8 mouse cellular contexts compared by ENCODE assay signal in the genomic region with DNA sequence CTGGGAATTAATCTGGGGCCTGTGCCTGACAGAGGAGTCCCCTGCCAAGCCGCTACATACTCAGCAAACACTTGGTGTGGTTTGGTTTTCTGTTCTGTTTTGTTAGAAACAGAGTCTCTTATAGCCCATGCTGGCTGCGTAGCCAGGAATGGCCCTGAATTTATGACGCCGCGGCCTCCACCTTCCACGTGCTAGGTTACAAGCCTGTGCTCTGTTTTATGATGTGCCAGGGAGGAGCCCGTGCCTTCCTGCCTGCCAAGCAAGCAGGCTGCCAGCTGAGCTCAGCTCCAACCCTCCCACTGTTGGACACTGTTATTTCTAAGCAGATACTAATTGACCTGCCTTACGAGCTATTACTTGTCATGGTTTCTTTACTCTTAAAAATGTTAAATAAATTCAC.
DNase-seq lines count a peak whose midpoint lies in the region; ATAC-seq lines count a peak whose summit lies in the region.

No protein-coding gene starts in this region.

- H3K4me3 ChIP-seq in forebrain, embryonic 14.5 days (ENCODE audit: low read depth, low read length) = no peak overlapping the region
- no peak overlapping the region for H3K4me3 ChIP-seq in forebrain, embryonic 12.5 days (replicated peaks)
- H3K4me3 ChIP-seq in limb, embryonic 13.5 days = no peak overlapping the region

- no peaks in the 10 kb centered on the region for H3K9me3 ChIP-seq in forebrain, embryonic 14.5 days (replicated peaks; ENCODE audit: control insufficient read depth, low read length)
- H3K9me3 ChIP-seq in forebrain, embryonic 12.5 days = no peaks in the 10 kb centered on the region
- H3K9me3 ChIP-seq in limb, embryonic 13.5 days = no peaks in the 10 kb centered on the region

- no peak for ATAC-seq in forebrain, embryonic 14.5 days
- no peak for ATAC-seq in forebrain, embryonic 12.5 days (ENCODE audit: low FRiP score)
- peak; percentile 83 for ATAC-seq in limb, embryonic 13.5 days (ENCODE audit: low FRiP score, low read depth)

- H3K27ac ChIP-seq in forebrain, embryonic 14.5 days (ENCODE audit: low read depth, low read length) = no peak overlapping the region
- H3K27ac ChIP-seq in forebrain, embryonic 12.5 days = no peak overlapping the region
- H3K27ac ChIP-seq in limb, embryonic 13.5 days = peak overlapping the region; percentile 48; the same call in 1 of the 2 replicates

- H3K4me1 ChIP-seq in forebrain, embryonic 14.5 days (ENCODE audit: control insufficient read depth, insufficient read depth, low read length) = no peaks in the 10 kb centered on the region
- H3K4me1 ChIP-seq in forebrain, embryonic 12.5 days = no peaks in the 10 kb centered on the region
- peaks cover 11% of the 10 kb centered on the region for H3K4me1 ChIP-seq in limb, embryonic 13.5 days

- 88% methylated on average over 8 of the region's 8 CpGs for WGBS in forebrain, embryonic 14.5 days
- 95% methylated on average over 8 of the region's 8 CpGs for WGBS in forebrain, embryonic 12.5 days
- WGBS in limb, embryonic 13.5 days = 37% methylated on average over 8 of the region's 8 CpGs

- no peak overlapping the region for H3K9ac ChIP-seq in forebrain, embryonic 14.5 days (ENCODE audit: low read length)
- H3K9ac ChIP-seq in forebrain, embryonic 12.5 days = no peak overlapping the region
- H3K9ac ChIP-seq in limb, embryonic 13.5 days = no peak overlapping the region

- H3K27me3 ChIP-seq in forebrain, embryonic 14.5 days (replicated peaks; ENCODE audit: control insufficient read depth, insufficient read depth, low read length) = no peaks in the 10 kb centered on the region
- no peaks in the 10 kb centered on the region for H3K27me3 ChIP-seq in forebrain, embryonic 12.5 days
- no peaks in the 10 kb centered on the region for H3K27me3 ChIP-seq in limb, embryonic 13.5 days

- 0 out of 2 replicates have a peak, but pooled peaks cover 2% of the 10 kb centered on the region for H3K36me3 ChIP-seq in forebrain, embryonic 14.5 days (ENCODE audit: control insufficient read depth, insufficient read depth, low read length)
- H3K36me3 ChIP-seq in forebrain, embryonic 12.5 days (replicated peaks) = no peaks in the 10 kb centered on the region; the same call in 1 of the 2 replicates
- peaks cover 12% of the 10 kb centered on the region; the same call in 1 of the 2 replicates for H3K36me3 ChIP-seq in limb, embryonic 13.5 days

- DNase-seq in forebrain, embryonic 14.5 days (ENCODE audit: low spot score) = peak; percentile 24
- DNase-seq in lung, postnatal 25 days (ENCODE audit: low spot score) = peak; percentile 7
- no peak for DNase-seq in lung, postnatal 14 days
- peak; percentile 43 for DNase-seq in gastrocnemius, postnatal 10 days
- DNase-seq in T-cell, adult 2 months (ENCODE audit: low spot score) = no peak
- no peak for DNase-seq in layer of hippocampus, adult 8-10 months (ENCODE audit: low spot score in 2 of 2)

- H3K4me2 ChIP-seq in forebrain, embryonic 14.5 days (ENCODE audit: low read length) = no peak overlapping the region
- no peak overlapping the region for H3K4me2 ChIP-seq in forebrain, embryonic 12.5 days
- H3K4me2 ChIP-seq in limb, embryonic 13.5 days (replicated peaks) = no peak overlapping the region

Comparison
In these comparisons a context has a peak if more than half of its experiments do, and no peak if none do; other contexts are left out.
1. DNase-seq: peak in forebrain, embryonic 14.5 days (single experiment), lung, postnatal 25 days (single experiment) and gastrocnemius, postnatal 10 days (single experiment); none in lung, postnatal 14 days (single experiment), T-cell, adult 2 months (single experiment) and layer of hippocampus, adult 8-10 months (0 of 2).